Mouse (Mus musculus): ENCODE results near the gene Timeless. TPM values are rescaled to one million over a fixed set of nuclear protein-coding genes. Genes with fewer than 3 reads are reported as not detected.
A peak's percentile ranks its signal among the peaks of the same experiment; 100 is the strongest.
"Not testable (repeated sequence)": the region's sequence is repeated elsewhere in the genome, so short reads cannot be mapped to it uniquely, and the experiment has no call there.

Gene Timeless
- total RNA-seq, 2 experiments from 2014 or later: 8.2 to 9.1 TPM

DNA sequence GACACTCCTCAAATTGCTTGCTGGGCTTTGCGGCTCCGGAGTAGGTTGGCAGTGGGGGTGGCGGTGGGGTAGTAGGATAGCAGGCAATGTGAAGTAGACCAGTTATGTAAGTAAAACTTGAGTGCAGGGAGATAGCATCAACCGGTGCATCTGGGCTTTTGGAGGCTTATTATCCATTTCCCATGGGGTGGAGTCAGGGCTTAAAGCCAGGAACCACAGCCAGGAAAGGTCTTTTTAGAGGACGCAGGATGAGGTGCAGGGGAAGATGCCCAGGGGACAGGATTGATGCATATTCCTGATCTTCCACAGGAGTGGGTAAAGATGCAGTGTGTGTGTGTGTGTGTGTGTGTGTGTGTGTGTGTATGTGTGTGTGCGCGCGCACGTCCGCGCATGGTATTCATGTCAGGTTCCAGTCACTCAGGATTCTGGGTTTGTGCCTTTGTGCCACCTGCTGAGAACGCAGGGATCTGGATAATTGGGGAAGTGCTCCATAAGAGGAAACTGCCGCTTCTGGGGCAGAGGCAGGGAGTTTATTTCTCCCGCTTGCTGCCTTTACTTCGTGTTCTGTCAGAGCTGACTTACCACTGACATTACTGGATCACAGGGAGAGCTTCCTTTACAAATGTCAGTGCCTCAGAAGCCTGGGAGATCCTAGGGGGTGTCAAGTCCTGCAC is 6.1 kb downstream of the Timeless start:
- DNase-seq (ENCODE audit: extremely low spot score in 1 of 2, low spot score in 2 of 2): peak in 1 of 2 experiments; percentile 30
- no peak for TF ChIP-seq CTCF (IDR thresholded peaks at IDR 0.05)
- H3K4me3 ChIP-seq: no peak overlapping the region
- H3K27ac ChIP-seq: no peak overlapping the region
- intact Hi-C loops (cut with DNase I): no loop called here

DNA sequence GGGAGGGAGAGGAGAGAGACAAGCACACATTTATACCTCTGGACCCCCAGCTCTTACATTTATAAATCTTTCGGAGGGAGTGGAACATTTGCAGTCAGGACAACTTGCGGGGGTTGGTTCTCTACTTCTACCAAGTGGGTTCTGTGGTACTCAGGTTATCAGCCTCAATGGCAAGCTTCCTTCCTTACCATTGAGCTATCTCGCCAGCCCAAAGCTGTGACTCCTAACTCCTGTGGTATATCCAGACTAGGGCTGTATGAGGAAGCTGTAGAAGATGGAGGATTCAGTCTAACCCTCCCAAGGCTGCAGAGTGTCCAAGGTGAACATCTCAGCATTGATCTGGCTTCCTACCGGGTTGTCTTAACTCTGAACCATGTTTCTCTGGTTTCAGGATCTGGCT is 7.3 kb downstream of the Timeless start:
- Histone ChIP-seq H3K4me3 (no peak overlapping the region), H3K27ac (no peak overlapping the region)
- intact Hi-C loops (cut with DNase I): no loop called here
- TF ChIP-seq CTCF (IDR thresholded peaks at IDR 0.05): no peak
- DNase-seq (ENCODE audit: extremely low spot score in 1 of 2, low spot score in 2 of 2): no peak

DNA sequence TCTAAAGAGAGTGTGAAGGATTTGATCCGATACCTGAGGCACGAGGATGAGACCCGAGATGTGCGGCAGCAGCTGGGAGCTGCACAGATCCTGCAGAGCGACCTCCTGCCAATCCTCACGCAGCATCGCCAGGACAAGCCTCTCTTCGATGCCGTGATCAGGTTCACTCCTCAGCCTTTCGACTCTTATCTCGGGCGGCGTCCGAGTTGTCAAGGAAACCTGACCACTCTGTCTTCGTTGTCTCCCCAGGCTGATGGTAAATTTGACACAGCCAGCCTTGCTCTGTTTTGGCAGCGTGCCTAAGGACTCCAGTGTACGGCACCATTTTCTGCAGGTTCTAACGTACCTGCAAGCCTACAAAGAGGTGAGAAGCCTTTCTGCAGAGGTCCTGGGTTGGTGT is 8.3 kb downstream of the Timeless start:
- Histone ChIP-seq H3K4me3 (no peak overlapping the region), H3K27ac (no peak overlapping the region)
- no peak for DNase-seq (ENCODE audit: extremely low spot score in 1 of 2, low spot score in 2 of 2)
- intact Hi-C loops (cut with DNase I): no loop called here
- TF ChIP-seq CTCF (IDR thresholded peaks at IDR 0.05): no peak

DNA sequence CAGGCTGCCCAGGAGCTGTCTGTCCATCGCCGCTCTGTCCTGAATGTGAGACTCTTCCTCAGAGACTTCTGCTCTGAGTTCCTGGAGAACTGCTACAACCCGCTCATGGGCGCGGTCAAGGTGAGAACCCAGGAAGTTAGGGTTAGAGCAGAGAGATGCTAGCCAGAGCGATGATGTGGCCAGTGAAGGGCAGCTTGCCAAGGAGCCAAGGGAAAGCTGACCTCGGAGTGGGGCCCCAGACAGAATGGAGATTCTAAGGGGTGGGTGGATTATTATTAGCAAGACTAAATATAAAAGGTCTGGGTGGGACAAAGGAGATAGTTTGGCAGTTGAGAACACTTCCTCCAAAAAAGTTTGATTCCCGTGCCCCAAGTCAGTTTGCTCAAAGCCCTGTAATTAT is 11.4 kb downstream of the Timeless start:
- H3K4me3 ChIP-seq: no peak overlapping the region
- DNase-seq (ENCODE audit: extremely low spot score in 1 of 2, low spot score in 2 of 2): no peak
- H3K27ac ChIP-seq: no peak overlapping the region
- intact Hi-C loops (cut with DNase I): no loop called here
- no peak for TF ChIP-seq CTCF (IDR thresholded peaks at IDR 0.05)

DNA sequence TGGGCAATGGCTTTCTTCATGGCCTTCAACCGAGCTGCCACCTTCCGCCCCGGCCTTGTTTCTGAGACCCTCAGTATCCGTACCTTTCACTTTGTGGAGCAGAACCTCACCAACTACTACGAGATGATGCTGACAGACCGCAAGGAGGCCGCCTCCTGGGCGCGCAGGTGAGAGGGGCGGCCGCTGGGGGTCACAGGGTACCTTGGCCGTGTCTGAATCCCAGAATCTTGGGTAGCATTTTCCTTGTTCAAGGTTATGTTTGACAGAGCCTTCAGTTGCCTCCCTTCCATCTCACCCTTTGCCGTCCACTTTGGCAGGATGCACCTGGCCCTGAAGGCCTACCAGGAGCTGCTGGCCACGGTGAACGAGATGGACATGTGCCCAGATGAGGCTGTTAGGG is 12.3 kb downstream of the Timeless start:
- H3K4me3 ChIP-seq: no peak overlapping the region
- intact Hi-C loops (cut with DNase I): no loop called here
- DNase-seq (ENCODE audit: extremely low spot score in 1 of 2, low spot score in 2 of 2): no peak
- no peak for TF ChIP-seq CTCF (IDR thresholded peaks at IDR 0.05)
- no peak overlapping the region for H3K27ac ChIP-seq

DNA sequence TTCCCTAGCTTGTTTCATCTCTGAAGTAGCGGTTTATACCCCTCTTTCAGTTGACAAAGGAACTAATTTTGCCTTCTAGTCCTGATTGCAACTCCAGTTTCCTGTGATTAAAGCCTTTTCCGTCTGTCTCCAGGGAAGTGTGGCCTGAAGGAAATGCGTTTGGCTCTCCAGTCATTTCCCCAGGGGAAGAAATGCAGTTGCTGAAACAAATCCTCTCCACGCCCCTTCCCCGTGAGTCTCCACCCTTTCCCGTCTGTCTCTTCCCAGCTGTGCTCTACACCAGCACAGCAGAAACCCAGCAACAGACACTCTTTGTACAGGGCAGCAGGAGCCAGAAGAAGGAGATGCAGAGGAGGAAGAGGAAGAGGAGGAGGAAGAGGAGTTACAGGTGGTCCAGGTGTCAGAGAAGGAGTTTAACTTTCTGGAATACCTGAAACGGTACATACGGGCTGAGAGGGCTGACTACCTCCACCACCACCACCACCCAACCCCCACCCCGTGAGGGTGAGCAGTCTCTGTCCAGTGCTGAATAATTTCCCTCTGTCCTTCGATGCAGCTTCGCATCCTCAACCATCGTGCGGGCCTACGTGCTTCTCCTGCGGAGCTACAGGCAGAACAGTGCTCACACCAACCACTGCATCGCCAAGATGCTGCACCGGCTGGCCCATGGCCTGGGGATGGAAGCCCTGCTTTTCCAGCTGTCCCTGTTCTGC is 15.3 kb downstream of the Timeless start:
- no peak overlapping the region for H3K27ac ChIP-seq
- no peak for DNase-seq (ENCODE audit: extremely low spot score in 1 of 2, low spot score in 2 of 2)
- intact Hi-C loops (cut with DNase I): no loop called here
- no peak for TF ChIP-seq CTCF (IDR thresholded peaks at IDR 0.05)
- H3K4me3 ChIP-seq: no peak overlapping the region

DNA sequence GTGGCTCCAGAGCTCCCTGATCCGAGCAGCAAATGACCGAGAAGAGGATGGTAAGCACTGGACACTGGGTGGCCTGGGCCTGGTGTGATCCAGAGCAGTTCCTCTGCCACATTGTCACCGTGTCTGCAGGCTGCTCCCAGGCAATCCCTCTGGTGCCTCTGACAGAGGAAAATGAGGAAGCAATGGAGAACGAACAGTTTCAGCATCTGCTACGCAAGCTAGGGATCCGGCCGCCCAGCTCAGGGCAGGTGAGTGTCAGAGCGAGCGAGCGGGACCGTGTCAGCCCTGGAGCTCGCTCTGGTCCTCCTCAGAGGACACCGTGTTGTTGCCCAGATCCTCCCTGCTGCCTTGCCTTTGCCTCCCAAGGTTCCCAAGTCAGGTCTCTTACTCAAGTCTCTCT is 18.7 kb downstream of the Timeless start:
- no peak for DNase-seq (ENCODE audit: extremely low spot score in 1 of 2, low spot score in 2 of 2)
- Histone ChIP-seq H3K27ac (no peak overlapping the region), H3K4me3 (no peak overlapping the region)
- intact Hi-C loops (cut with DNase I): no loop called here
- TF ChIP-seq CTCF (IDR thresholded peaks at IDR 0.05): no peak

DNA sequence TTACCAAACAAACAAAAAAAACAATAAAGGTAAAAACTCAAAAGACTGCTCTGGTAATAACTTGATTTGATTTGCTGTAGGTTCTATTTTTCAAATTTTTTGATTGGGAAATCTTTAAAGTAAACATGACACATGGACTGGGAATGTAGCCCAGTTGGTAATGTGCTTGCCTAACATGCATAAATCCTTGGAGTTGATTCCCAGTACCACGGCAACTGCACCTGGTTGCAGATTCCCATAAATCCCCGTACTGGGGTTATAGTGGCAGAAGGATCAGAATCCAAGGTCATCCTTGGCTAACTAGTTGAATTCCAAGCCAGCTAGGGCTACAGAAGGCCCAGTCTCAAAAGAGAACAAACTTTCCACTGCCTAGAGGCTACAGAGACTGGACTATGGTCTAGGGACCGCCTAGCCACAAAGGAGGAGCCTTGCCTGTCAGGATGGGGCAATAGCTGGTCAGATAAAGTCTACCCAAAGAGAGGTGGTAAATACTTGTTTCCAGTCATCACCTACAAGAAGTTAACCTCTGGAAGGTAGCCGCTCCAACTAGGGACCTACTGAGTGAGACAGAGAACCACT is 21.9 kb downstream of the Timeless start, which contains the start of gene Apon:
Gene Apon, plus strand, starts transcription at position 420 of the 579 bp plus-strand sequence.
- Histone ChIP-seq H3K27ac (no peak within 1 kb of the TSS), H3K4me3 (no peak within 1 kb of the TSS)
- DNase-seq (ENCODE audit: extremely low spot score in 1 of 2, low spot score in 2 of 2): no peak
- TF ChIP-seq CTCF (IDR thresholded peaks at IDR 0.05): no peak
- intact Hi-C loops (cut with DNase I): no loop called here

DNA sequence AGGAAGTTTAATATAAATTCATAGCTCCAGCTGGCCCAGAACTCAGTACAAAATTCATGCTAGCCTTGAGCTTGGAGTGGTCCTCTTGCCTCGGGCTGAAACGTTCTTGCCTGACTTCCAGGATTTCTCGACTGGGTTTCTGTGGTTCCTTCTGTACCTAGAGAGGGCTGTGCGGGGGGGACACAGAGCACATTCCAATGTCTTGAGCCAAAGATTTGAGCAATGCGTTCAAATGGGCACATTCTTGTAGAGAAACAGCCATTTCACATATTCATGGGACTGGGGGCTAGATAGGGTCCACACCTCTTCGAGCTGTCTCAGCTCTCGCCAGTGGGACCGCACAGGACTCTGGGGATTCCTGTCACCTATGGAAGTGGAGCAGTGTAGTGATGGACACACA is 24.1 kb downstream of the Timeless start:
- DNase-seq (ENCODE audit: extremely low spot score in 1 of 2, low spot score in 2 of 2): no peak
- intact Hi-C loops (cut with DNase I): no loop called here
- H3K4me3 ChIP-seq: no peak overlapping the region
- H3K27ac ChIP-seq: no peak overlapping the region
- no peak for TF ChIP-seq CTCF (IDR thresholded peaks at IDR 0.05)

DNA sequence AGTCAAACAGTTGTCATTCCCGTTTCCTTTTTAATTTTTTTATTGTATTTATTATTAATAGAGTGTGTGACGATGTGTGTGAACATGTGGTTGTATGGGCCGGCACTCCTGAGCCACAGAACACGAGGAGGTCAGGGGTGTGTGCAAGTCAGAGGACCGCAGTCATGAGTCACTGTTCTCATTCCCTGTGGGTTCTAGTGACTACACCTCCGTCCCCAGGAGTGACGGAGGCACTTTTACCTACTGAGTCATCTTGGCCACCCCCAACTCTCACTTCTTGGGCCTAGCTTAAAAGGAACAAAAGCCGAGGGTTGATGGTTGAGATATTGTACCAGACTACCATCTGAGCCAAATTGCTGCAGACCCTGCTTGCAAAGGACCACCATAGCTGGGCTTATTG is 24.5 kb downstream of the Timeless start:
- no peak for TF ChIP-seq CTCF (IDR thresholded peaks at IDR 0.05)
- Histone ChIP-seq H3K27ac (no peak overlapping the region), H3K4me3 (no peak overlapping the region)
- intact Hi-C loops (cut with DNase I): no loop called here
- DNase-seq (ENCODE audit: extremely low spot score in 1 of 2, low spot score in 2 of 2): no peak

DNA sequence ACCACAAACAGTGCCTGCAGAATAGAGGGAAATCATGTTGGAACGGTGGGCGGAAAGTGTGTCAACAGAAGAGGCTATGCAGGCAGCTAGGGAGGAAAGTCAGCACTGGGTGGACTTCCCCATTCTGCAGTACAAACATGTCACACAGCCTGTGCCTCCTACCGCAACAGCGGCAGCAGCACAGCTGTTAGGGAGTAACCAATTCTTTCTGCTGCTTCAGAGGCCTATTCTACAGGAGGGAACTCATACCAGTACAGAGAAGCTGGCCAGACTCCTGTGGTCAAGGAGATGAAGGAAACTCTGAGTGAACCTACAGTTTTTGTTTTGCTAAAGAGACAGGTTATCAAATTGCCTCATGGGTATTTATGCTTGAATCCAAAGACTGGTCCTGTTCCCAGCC is 27.1 kb downstream of the Timeless start:
- no peak for DNase-seq (ENCODE audit: extremely low spot score in 1 of 2, low spot score in 2 of 2)
- intact Hi-C loops (cut with DNase I): no loop called here

DNA sequence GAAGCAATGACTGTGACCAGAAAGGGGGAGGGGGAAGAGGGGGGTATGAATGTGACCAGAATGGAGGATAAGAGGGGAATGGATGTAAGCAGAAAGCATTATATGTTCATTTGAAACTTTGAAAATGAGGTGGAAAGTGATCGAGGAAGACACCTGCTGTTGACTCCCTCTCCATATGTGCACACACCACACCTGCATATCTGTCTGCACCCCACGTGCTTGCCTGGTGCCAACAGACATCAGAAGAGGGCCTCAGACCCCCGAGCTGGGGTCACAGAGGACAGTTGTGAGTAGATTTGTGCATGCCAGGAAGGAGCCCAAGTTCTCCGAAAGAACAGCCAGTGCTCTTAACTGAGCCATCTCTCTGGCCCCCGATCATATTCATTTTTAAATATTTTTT is 28.1 kb downstream of the Timeless start:
- Histone ChIP-seq H3K4me3 (no peak overlapping the region), H3K27ac (no peak overlapping the region)
- DNase-seq (ENCODE audit: extremely low spot score in 1 of 2, low spot score in 2 of 2): no peak
- no peak for TF ChIP-seq CTCF (IDR thresholded peaks at IDR 0.05)
- intact Hi-C loops (cut with DNase I): no loop called here

More for the DNA sequence above, 27.1 kb downstream of the Timeless start:
- Histone ChIP-seq H3K27ac (no peak overlapping the region), H3K4me3 (no peak overlapping the region)
- no peak for TF ChIP-seq CTCF (IDR thresholded peaks at IDR 0.05)

DNA sequence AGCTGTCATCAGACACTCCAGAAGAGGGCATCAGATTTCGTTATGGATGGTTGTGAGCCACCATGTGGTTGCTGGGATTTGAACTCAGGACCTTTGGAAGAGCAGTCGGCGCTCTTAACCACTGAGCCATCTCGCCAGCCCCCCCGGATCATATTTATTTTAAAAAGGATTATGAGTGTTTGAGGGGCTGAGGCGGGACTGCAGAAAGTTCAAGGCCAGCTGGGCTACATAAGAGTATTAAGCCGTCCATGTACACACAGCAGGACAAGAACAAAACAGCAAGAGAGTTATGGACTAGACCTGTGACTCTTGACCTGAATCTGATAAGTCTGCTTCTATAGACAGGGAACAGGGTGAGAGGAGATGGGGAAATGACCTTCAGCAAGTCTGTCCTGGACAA is 28.5 kb downstream of the Timeless start:
- intact Hi-C loops (cut with DNase I); H3K27ac ChIP-seq; DNase-seq (ENCODE audit: extremely low spot score in 1 of 2, low spot score in 2 of 2); H3K4me3 ChIP-seq: not testable (repeated sequence)

All from left cerebral cortex, adult 2 months (tissue).